Mouse (Mus musculus) Patski (cell line): ENCODE measurements around the gene Fhod1. TPM values are rescaled to one million over a fixed set of nuclear protein-coding genes. Genes with fewer than 3 reads are reported as not detected.
A peak's percentile ranks its signal among the peaks of the same experiment; 100 is the strongest.
"Not testable (repeated sequence)": the region's sequence is repeated elsewhere in the genome, so short reads cannot be mapped to it uniquely, and the experiment has no call there.

Experiments
- ATAC-seq: fragments of 100-300 bp; one replicate; pipeline ENCODE4 v1.8.0; 2021
- CTCF ChIA-PET: fragments of 350-600 bp; sonication (Branson Sonifier 250); formaldehyde crosslinking; loops from one replicate; lab custom pipeline; 2022; ENCODE audit warnings: inconsistent platforms; lab: Charles Lee
- POLR2A ChIA-PET: fragments of 350-600 bp; sonication (Branson Sonifier 250); formaldehyde crosslinking; loops from one replicate; lab custom pipeline; 2022; ENCODE audit warnings: antibody characterized with exemption, inconsistent platforms; lab: Charles Lee
- DNase-seq: peaks from one replicate; pipeline ENCODE4 v3.0.0-alpha.2; 2011; ENCODE audit warnings: low read depth, low spot score
- H3K27me3 ChIP-seq: fragments of 371-371 bp; one replicate; pipeline ENCODE4 v1.5.1; 2021
- CTCF ChIP-seq: fragments of 100-300 bp; IDR thresholded peaks from one replicate; pipeline ENCODE4 v1.5.1; 2021
- in situ Hi-C: fragments of 300-500 bp; cut with MboI; formaldehyde crosslinking; loops from 3 replicates; pipeline ENCODE4 v1.11.1; 2018; ENCODE audit warnings: low pct_unique_long_range_greater_than_20kb, mixed read lengths
- polyA plus RNA-seq: library from polyadenylated mRNA; unstranded; gene quantifications from one replicate; pipeline ENCODE4 v1.2.3, GENCODE M21; 2021

The Fhod1 gene
- polyA plus RNA-seq, 1 experiment from 2014 or later: 41.7 TPM

DNA sequence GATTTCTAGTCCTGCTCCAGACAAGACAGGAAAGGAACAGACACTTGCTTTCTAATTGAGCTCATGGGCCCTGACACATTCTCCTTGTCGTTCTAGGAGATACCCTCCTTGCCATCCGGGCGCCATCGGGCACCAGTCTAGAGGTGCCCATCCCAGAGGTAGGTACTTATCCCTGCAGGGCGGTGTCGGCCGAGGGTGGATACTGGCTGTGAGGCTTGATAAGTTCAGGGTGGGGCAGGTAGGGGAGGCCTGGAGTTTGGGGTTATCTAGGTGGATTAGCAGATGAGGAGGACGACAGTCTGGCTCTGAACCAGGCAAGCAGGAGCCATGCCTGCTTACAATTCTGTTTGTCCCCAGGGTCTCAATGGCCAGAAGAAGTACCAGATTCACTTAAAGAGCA is 47.8 kb downstream of the Fhod1 start:
- CTCF ChIA-PET: no interaction called here
- in situ Hi-C loops: loop anchor here (10.0 kb wide), 1 partner anchor 665 kb away; the partner anchor contains the start of gene Rrad
- DNase-seq (no peak), ATAC-seq (no peak)
- no peak for TF ChIP-seq CTCF
- POLR2A ChIA-PET: no interaction called here
- H3K27me3 ChIP-seq: no peaks in the 10 kb centered on the region

GRCm38 (mm10) chr8:105298351-105299252 is 49.2 kb downstream of the Fhod1 start:
- no peak for DNase-seq
- ChIA-PET POLR2A (interaction anchor here (2.0 kb wide), 1 partner anchor 28 kb away, joined by 7 read pairs; no protein-coding TSS in a partner anchor), CTCF (no interaction called here)
- in situ Hi-C loops: loop anchor here (10.0 kb wide), 1 partner anchor 664 kb away; the partner anchor contains the start of gene Rrad
- no peaks in the 10 kb centered on the region for H3K27me3 ChIP-seq
- no peak for TF ChIP-seq CTCF
- ATAC-seq: no peak

DNA sequence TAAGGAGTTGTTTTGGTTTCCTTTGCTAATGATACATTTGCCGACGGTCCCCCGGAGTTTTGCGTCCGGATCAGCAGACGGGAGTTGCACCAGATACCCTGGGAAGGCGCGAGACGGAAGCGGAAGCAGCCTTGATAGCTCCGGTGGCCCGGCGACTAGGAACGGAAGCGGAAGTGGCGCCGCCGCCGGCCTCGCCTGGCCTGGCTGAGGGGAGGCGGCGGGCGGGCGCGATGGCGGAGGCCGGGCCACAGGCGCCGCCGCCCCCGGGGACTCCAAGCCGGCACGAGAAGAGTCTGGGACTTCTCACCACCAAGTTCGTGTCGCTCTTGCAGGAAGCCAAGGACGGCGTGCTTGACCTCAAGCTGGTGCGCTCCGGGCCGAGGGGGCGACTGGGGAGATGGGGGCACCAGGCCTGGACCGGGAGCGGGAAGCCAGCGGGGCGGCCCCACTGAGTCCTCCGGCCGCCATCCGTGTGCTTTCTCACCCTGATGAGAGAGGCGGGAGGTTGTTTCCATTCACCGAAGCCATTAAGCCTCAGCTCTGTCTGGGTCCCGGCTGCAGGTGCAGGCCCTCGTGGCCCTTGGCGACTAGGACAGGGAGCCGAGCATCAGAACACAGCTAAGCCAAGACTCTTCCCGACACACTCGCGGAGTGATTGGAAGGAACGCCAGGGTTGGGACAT is 50.1 kb downstream of the Fhod1 start, which contains the start of gene E2f4:
E2f4 (plus strand) TSS at position 153 of the 682 bp plus-strand sequence.
- TF ChIP-seq CTCF: no peak
- ChIA-PET POLR2A (interaction anchor here (1.1 to 2.0 kb wide), 3 partner anchors 11 to 49 kb away, joined by 3 to 7 read pairs (median 4); no protein-coding TSS in a partner anchor), CTCF (no interaction called here)
- DNase-seq (no peak), ATAC-seq (peak; percentile 84)
- in situ Hi-C loops: loop anchor here (10.0 kb wide), 1 partner anchor 663 kb away; the partner anchor contains the start of gene Rrad
- H3K27me3 ChIP-seq: no peaks in the 10 kb centered on the region

DNA sequence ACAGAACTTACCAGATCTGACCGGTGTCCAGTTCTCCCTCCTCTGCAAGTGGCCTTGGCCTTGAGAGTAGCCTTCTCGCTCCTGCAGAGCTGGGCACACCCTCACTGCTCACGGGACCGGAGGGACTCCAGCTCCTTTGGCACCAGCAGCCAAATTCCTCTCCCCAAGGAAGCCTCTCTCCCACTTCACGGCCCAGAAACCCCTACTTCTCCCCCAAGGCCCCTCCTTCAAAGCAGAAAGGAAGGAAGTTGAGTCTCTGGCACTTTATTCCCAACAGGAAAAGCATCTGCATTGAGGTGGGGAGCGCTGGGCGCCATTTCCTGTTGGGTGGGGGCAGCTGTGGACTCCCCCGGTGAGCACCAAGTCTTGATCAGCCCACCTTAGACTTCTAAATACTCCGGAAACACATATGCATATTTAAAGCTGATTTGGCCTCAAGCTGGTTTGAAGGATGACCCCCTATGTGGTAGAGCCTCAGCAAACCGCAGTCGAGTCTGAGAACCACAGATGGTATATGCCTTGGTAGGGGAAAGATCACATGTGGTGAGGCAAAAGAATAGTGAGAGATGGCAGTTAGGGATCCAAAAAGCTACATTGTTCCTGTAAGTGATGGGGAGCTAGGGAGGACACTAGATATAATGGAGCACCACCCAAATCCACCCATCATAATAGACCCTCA is 51.7 kb downstream of the Fhod1 start, which contains the start of gene Exoc3l:
Exoc3l (minus strand) TSS at position 207 of the 679 bp plus-strand sequence.
- ChIA-PET CTCF (interaction anchor here (0.8 to 1.7 kb wide), 4 partner anchors 16 to 175 kb away, joined by 3 to 5 read pairs (median 4); partner anchors contain the start of gene D230025D16Rik), POLR2A (no interaction called here)
- no peak for TF ChIP-seq CTCF
- DNase-seq (no peak), ATAC-seq (no peak)
- H3K27me3 ChIP-seq: no peaks in the 10 kb centered on the region
- in situ Hi-C loops: loop anchor here (10.0 kb wide), 1 partner anchor 661 kb away; the partner anchor contains the start of gene Rrad

DNA sequence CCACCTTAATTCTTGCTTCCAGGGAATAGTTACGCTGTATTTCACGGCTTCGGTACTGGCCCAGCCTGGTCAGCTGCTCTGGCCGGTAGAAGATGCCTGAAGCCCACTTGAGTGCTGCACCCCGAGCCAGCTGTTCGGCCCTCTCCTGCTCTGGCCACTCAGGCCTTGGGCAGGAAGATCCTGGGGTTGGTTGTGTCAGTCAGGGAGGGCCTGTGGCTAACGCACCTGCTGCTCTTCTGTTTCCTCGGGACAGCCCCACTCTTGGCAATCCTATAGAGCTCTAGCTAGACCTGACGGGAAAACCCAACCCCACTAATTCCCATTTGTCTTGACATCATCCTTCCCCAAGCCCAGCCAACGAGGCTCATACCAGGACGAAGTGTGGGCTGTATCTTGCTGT is 52.5 kb downstream of the Fhod1 start:
- CTCF ChIA-PET: interaction anchor here (1.4 to 1.7 kb wide), 2 partner anchors 15 to 175 kb away, joined by 3 to 4 read pairs; no protein-coding TSS in a partner anchor
- POLR2A ChIA-PET: no interaction called here
- in situ Hi-C loops: loop anchor here (10.0 kb wide), 1 partner anchor 660 kb away; the partner anchor contains the start of gene Rrad

DNA sequence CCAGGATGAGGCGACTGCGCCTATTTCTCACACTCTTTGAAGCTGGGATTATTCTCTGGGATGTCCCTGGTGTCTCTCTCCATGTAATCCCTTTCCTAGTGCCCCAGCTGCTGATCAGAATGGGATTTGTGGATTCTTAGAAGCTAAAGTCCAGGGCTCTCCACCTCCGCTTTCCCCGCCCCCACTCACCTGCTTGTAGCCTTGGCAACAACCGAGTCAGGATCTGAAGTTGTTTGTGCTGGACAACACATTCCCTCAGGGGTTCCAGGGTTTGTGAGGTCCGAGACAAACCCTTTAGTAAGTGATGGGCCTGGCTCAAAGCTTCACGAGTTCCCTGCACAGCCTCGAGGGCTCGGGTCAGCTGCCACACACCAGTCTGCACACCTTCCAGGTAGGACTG is 53.0 kb downstream of the Fhod1 start:
- in situ Hi-C loops: loop anchor here (10.0 kb wide), 1 partner anchor 660 kb away; the partner anchor contains the start of gene Rrad
- no peak for TF ChIP-seq CTCF
- no peak for ATAC-seq
- ChIA-PET CTCF (interaction anchor here (1.4 to 1.7 kb wide), 2 partner anchors 15 to 174 kb away, joined by 3 to 4 read pairs; no protein-coding TSS in a partner anchor), POLR2A (no interaction called here)
- DNase-seq: no peak
- no peaks in the 10 kb centered on the region for H3K27me3 ChIP-seq

More for the DNA sequence above, 52.5 kb downstream of the Fhod1 start:
- H3K27me3 ChIP-seq: no peaks in the 10 kb centered on the region
- ATAC-seq (no peak), DNase-seq (no peak)
- no peak for TF ChIP-seq CTCF

DNA sequence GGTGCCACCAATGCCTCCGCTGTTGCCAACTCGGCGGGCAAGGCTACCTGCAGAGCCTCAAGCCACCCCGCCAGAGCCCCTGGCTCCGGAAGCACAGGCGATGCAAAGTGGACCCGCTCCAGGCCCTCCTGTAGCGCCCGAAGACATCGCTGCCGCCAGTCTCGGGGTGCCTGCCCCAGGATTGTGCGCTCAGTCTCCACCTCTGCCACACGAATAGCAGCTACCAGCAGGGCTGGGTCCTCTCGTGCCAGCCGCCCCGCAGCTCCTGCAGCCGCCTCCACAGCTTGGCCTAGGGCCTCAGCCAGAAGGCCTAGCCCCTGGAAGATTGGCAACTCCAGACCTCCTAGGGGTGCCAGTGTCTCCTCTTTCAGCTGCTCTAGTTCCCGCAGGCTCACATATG is 54.3 kb downstream of the Fhod1 start:
- in situ Hi-C loops: loop anchor here (10.0 kb wide), 1 partner anchor 659 kb away; the partner anchor contains the start of gene Rrad
- CTCF ChIA-PET: interaction anchor here (0.9 kb wide), 1 partner anchor 142 kb away, joined by 3 read pairs; no protein-coding TSS in a partner anchor
- H3K27me3 ChIP-seq: no peaks in the 10 kb centered on the region
- no peak for ATAC-seq
- POLR2A ChIA-PET: no interaction called here
- TF ChIP-seq CTCF: no peak
- no peak for DNase-seq

- DNase-seq (no peak), ATAC-seq (peak; percentile 61)
- in situ Hi-C loops: loop anchor here (10.0 kb wide), 1 partner anchor 658 kb away; the partner anchor contains the start of gene Rrad
- ChIA-PET CTCF (interaction anchor here (1.2 kb wide), 1 partner anchor 171 kb away, joined by 3 read pairs; no protein-coding TSS in a partner anchor), POLR2A (interaction anchor here (0.9 kb wide), 1 partner anchor 64 kb away, joined by 3 read pairs; no protein-coding TSS in a partner anchor)
- no peak for TF ChIP-seq CTCF
- no peaks in the 10 kb centered on the region for H3K27me3 ChIP-seq
Observed at GRCm38 (mm10) chr8:105292471-105292870, 55.3 kb downstream of the Fhod1 start.

- DNase-seq, H3K27me3 ChIP-seq, ATAC-seq: not testable (repeated sequence)
- ChIA-PET POLR2A (interaction anchor here (2.4 kb wide), 1 partner anchor 12 kb away, joined by 6 read pairs; no protein-coding TSS in a partner anchor), CTCF (interaction anchor here (0.7 to 1.2 kb wide), 3 partner anchors 15 to 171 kb away, joined by 3 read pairs; no protein-coding TSS in a partner anchor)
- in situ Hi-C loops: loop anchor here (10.0 kb wide), 1 partner anchor 657 kb away; the partner anchor contains the start of gene Rrad
Observed at GRCm38 (mm10) chr8:105291802-105292201, 56.0 kb downstream of the Fhod1 start.

GRCm38 (mm10) chr8:105291364-105291763 is 56.4 kb downstream of the Fhod1 start:
- not testable (repeated sequence) for DNase-seq, ATAC-seq, H3K27me3 ChIP-seq
- ChIA-PET POLR2A (interaction anchor here (1.1 to 2.4 kb wide), 2 partner anchors 10 to 13 kb away, joined by 4 to 6 read pairs; no protein-coding TSS in a partner anchor), CTCF (interaction anchor here (0.7 to 1.9 kb wide), 15 partner anchors 11 to 174 kb away, joined by 3 to 8 read pairs (median 3); no protein-coding TSS in a partner anchor)
- in situ Hi-C loops: loop anchor here (10.0 kb wide), 1 partner anchor 657 kb away; the partner anchor contains the start of gene Rrad
